Mouse (Mus musculus): ENCODE data around the gene Pid1. TPM values are rescaled to one million over a fixed set of nuclear protein-coding genes. Genes with fewer than 3 reads are reported as not detected.

Gene Pid1
- total and polyA plus RNA-seq, 2 experiments from 2014 or later: 48.6 to 57.8 TPM

- Histone ChIP-seq H3K4me3 (ENCODE audit: low read depth, low read length) (no peak overlapping the region), H3K4me1 (ENCODE audit: insufficient read depth) (peaks cover 8% of the 10 kb centered on the region), H3K36me3 (ENCODE audit: insufficient read depth) (no peaks in the 10 kb centered on the region), H3K27ac (ENCODE audit: low read depth, low read length) (no peak overlapping the region), H3K4me2 (ENCODE audit: low read depth) (no peak overlapping the region), H3K9me3 (ENCODE audit: low read length) (no peaks in the 10 kb centered on the region), H3K27me3 (ENCODE audit: insufficient read depth, low read length) (no peaks in the 10 kb centered on the region), H3K9ac (no peak overlapping the region)
- DNase-seq (no peak), ATAC-seq (no peak)
- no peak for TF ChIP-seq CTCF (IDR thresholded peaks at IDR 0.05; ENCODE audit: low read depth)
- 89% methylated on average over 1 of the region's 1 CpGs for WGBS
Measured at GRCm38 (mm10) chr1:84250770-84251169, 113.2 kb downstream of the Pid1 start.

- DNase-seq: peak; percentile 16
- Histone ChIP-seq H3K36me3 (ENCODE audit: insufficient read depth) (no peaks in the 10 kb centered on the region), H3K27ac (ENCODE audit: low read depth, low read length) (no peak overlapping the region), H3K4me2 (ENCODE audit: low read depth) (no peak overlapping the region), H3K4me1 (ENCODE audit: insufficient read depth) (peaks cover 8% of the 10 kb centered on the region), H3K4me3 (ENCODE audit: low read depth, low read length) (no peak overlapping the region), H3K27me3 (ENCODE audit: insufficient read depth, low read length) (no peaks in the 10 kb centered on the region), H3K9ac (no peak overlapping the region), H3K9me3 (ENCODE audit: low read length) (no peaks in the 10 kb centered on the region)
- peak; percentile 76 for ATAC-seq
- TF ChIP-seq CTCF (IDR thresholded peaks at IDR 0.05; ENCODE audit: low read depth): no peak
- WGBS: 20% methylated on average over 6 of the region's 6 CpGs
Measured at GRCm38 (mm10) chr1:84249772-84250338, 114.1 kb downstream of the Pid1 start.

- no peak for TF ChIP-seq CTCF (IDR thresholded peaks at IDR 0.05; ENCODE audit: low read depth)
Measured at GRCm38 (mm10) chr1:84247111-84247510, 116.9 kb downstream of the Pid1 start.

GRCm38 (mm10) chr1:84241192-84241828, 122.7 kb downstream of the Pid1 start:
- Histone ChIP-seq H3K36me3 (ENCODE audit: insufficient read depth) (no peaks in the 10 kb centered on the region), H3K4me3 (ENCODE audit: low read depth, low read length) (no peak overlapping the region), H3K4me2 (ENCODE audit: low read depth) (no peak overlapping the region), H3K27ac (ENCODE audit: low read depth, low read length) (no peak overlapping the region), H3K4me1 (ENCODE audit: insufficient read depth) (no peaks in the 10 kb centered on the region), H3K9me3 (ENCODE audit: low read length) (no peaks in the 10 kb centered on the region), H3K27me3 (ENCODE audit: insufficient read depth, low read length) (no peaks in the 10 kb centered on the region), H3K9ac (no peak overlapping the region)
- DNase-seq (no peak), ATAC-seq (no peak)
- 90% methylated on average over 4 of the region's 4 CpGs for whole genome bisulfite sequencing
- TF ChIP-seq CTCF (IDR thresholded peaks at IDR 0.05; ENCODE audit: low read depth): no peak

More at GRCm38 (mm10) chr1:84247111-84247510, 116.9 kb downstream of the Pid1 start:
- no peak overlapping the region for H3K27ac ChIP-seq (ENCODE audit: low read depth, low read length)
- H3K9me3 ChIP-seq (ENCODE audit: low read length): no peaks in the 10 kb centered on the region
- H3K4me2 ChIP-seq (ENCODE audit: low read depth): no peak overlapping the region
- 66% methylated on average over 3 of the region's 3 CpGs for WGBS
- no peaks in the 10 kb centered on the region for H3K36me3 ChIP-seq (ENCODE audit: insufficient read depth)
- no peak overlapping the region for H3K9ac ChIP-seq
- ATAC-seq: no peak
- H3K27me3 ChIP-seq (ENCODE audit: insufficient read depth, low read length): no peaks in the 10 kb centered on the region
- H3K4me3 ChIP-seq (ENCODE audit: low read depth, low read length): no peak overlapping the region
- H3K4me1 ChIP-seq (ENCODE audit: insufficient read depth): peaks cover 8% of the 10 kb centered on the region
- DNase-seq: no peak

- no peak overlapping the region for H3K4me3 ChIP-seq (ENCODE audit: low read depth, low read length)
- H3K27me3 ChIP-seq (ENCODE audit: insufficient read depth, low read length): no peaks in the 10 kb centered on the region
- no peak overlapping the region for H3K4me2 ChIP-seq (ENCODE audit: low read depth)
- H3K36me3 ChIP-seq (ENCODE audit: insufficient read depth): no peaks in the 10 kb centered on the region
- H3K4me1 ChIP-seq (ENCODE audit: insufficient read depth): no peaks in the 10 kb centered on the region
- 89% methylated on average over 2 of the region's 2 CpGs for WGBS
- no peak for DNase-seq
- H3K9me3 ChIP-seq (ENCODE audit: low read length): no peaks in the 10 kb centered on the region
- ATAC-seq: no peak
- no peak for TF ChIP-seq CTCF (IDR thresholded peaks at IDR 0.05; ENCODE audit: low read depth)
- H3K9ac ChIP-seq: no peak overlapping the region
- no peak overlapping the region for H3K27ac ChIP-seq (ENCODE audit: low read depth, low read length)
Measured at GRCm38 (mm10) chr1:84240203-84240602, 123.8 kb downstream of the Pid1 start.

- ATAC-seq (no peak), DNase-seq (no peak)
- no peak for TF ChIP-seq CTCF (IDR thresholded peaks at IDR 0.05; ENCODE audit: low read depth)
- no peaks in the 10 kb centered on the region for H3K27me3 ChIP-seq (ENCODE audit: insufficient read depth, low read length)
- no peaks in the 10 kb centered on the region for H3K36me3 ChIP-seq (ENCODE audit: insufficient read depth)
- H3K9ac ChIP-seq: no peak overlapping the region
- H3K9me3 ChIP-seq (ENCODE audit: low read length): no peaks in the 10 kb centered on the region
- no peak overlapping the region for H3K27ac ChIP-seq (ENCODE audit: low read depth, low read length)
- H3K4me2 ChIP-seq (ENCODE audit: low read depth): no peak overlapping the region
- H3K4me1 ChIP-seq (ENCODE audit: insufficient read depth): no peaks in the 10 kb centered on the region
- no peak overlapping the region for H3K4me3 ChIP-seq (ENCODE audit: low read depth, low read length)
- 80% methylated on average over 2 of the region's 2 CpGs for WGBS
Measured at GRCm38 (mm10) chr1:84230431-84230830, 133.5 kb downstream of the Pid1 start.

- Histone ChIP-seq H3K9me3 (ENCODE audit: low read length) (no peaks in the 10 kb centered on the region), H3K4me3 (ENCODE audit: low read depth, low read length) (no peak overlapping the region), H3K4me1 (ENCODE audit: insufficient read depth) (no peaks in the 10 kb centered on the region), H3K36me3 (ENCODE audit: insufficient read depth) (no peaks in the 10 kb centered on the region), H3K27me3 (ENCODE audit: insufficient read depth, low read length) (no peaks in the 10 kb centered on the region), H3K27ac (ENCODE audit: low read depth, low read length) (no peak overlapping the region), H3K9ac (no peak overlapping the region), H3K4me2 (ENCODE audit: low read depth) (no peak overlapping the region)
- DNase-seq (no peak), ATAC-seq (no peak)
- TF ChIP-seq CTCF (IDR thresholded peaks at IDR 0.05; ENCODE audit: low read depth): no peak
- 92% methylated on average over 7 of the region's 7 CpGs for WGBS
Measured at GRCm38 (mm10) chr1:84225626-84226025, 138.4 kb downstream of the Pid1 start.

All from forebrain, postnatal 0 days (tissue).